Mouse (Mus musculus): Measurements from ENCODE around the gene Selenom.

Selenom gene

DNA sequence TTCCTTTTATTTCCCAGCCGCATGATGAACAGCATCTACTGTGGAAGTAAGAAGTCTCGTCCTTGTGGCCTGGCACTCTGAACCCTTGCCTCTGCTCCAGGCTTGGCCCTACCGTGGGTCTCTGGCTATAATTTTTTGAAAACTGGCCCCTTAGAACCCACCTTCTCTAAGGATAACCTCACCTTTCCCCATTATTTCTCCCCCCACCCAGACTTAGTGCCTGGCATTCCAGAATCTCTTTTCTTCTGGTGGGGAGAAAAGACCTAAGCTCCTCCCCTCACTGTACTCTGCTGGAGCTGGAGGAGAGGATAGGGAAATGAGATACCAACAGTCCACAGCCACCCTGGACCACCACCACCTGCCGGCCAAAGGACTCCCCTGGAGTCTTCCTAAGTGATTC is 732 bp downstream of the Selenom start:
- no peak for DNase-seq

DNA sequence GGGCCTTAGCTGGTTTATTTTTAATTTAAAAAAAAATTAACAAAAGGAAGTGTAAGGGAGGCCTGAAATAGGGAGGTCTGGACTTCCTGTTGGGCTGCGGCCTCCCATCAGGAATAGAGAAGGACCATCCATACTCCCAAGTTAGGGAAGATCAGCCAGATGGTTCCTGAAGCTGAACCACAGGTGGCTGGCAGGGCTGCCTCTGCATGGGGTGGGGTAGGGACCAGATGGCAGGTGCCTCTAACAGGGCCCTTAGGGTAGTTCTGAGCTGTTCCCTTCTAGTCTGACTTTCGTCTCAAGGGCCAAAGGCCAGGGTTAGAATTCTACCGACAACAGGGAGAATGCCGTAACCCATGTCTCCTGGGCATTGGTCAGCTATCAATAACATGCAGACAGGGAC is 1.2 kb downstream of the Selenom start:
- peak; percentile 93 for DNase-seq

DNA sequence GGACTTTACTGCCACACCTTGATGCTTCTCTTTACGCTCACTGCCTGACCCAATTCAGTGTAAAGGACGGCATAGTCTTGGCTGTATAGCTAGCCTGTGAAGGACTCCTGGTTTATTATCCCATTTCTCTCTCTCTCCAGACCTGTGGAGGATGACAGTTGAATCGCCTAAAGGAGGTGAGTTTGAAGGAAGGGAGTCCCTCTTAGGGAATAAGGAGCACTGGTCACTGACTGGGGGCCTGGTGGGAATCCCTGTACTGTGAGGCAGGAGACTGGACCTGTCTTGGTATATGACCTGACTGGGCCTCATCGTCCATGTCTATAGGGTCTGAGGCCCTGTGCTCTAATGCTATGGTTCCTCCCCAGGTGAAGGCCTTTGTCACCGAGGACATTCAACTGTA is 1.6 kb downstream of the Selenom start:
- no peak for DNase-seq

DNA sequence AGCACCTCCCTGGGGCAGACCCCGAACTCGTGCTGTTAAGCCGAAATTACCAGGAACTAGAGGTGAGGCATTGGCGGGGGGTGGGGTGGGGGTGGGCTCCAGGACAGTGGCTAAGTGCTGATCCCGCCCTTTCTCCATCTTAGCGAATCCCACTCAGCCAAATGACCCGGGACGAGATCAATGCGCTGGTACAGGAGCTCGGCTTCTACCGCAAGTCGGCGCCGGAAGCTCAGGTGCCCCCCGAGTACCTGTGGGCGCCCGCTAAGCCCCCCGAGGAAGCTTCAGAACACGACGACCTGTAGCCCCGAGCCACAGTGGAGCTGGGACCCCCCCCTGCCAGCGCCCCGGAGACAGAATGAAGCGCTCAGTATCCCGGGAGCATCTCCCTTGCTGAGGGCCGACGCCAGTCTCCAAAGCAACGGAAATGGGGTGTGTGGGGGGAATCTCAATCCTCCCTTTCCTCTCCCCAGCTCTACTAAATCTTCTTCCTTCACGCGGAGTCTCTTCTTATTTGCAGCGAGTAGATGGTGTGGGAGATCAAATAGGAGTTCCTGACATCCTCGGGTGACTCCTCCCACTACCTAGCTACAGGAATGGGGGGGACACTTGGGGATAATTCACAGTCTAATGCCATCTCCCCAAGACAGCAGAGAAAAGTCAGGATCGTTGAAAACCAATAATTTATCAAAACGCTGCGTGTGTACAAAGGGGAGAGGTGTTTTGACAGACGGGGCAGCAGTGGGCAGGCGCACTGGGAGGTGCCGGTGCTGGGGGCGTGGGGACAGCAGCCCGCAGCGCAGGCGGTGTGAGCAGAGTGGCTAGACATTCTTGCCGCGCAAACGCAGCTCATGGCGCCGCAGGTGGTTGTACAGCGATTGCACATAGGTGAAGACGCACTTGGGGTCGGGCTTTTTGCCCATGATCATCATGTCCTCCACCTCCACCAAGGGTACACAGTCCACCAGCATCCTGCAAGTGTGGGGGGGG is 2.7 kb downstream of the Selenom start:
- peak; percentile 62 to 75 for DNase-seq

DNA sequence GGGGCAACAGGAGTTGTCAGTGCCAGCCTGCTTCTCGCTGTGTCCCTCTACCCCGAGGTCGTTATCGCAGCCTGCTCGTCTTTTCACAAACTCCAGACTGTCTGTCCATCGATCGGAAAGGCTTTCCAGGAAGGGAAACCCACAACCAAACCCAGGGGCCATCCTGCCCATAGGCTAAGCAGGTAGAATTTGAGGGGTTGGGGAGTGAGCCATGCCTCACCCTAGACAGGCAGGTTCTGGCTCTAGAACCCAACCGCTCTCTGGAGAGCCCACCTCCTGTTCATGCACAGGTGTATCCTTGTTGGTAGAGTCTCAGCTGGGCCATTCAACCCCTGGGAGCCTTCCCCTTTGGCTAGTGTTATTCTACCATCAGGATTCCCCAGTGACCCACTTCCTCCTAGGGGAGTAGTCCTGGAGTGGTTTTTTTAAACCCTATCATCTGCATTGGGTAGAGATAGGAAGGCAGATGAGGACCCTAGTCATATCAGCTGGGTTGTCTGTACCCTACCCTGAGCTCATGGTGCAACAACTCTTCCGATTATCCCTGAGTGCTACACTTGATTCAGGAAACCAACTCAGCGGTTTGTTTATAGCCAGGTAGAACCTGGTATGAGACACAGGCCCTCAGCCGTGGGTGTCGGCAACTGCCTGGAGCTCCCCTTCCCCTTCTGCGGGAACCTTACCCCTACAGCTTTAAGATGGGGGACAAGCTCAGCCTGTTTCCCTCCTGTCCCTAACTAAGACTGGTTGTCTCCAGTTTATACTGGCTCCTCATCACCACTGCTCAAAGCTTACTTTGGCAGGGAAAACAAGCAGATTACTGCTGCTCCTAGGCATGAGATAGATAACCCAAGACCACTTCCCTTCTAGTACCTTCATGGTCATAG is 3.6 kb downstream of the Selenom start:
- DNase-seq = peak in 1 of 2 experiments; percentile 44

DNA sequence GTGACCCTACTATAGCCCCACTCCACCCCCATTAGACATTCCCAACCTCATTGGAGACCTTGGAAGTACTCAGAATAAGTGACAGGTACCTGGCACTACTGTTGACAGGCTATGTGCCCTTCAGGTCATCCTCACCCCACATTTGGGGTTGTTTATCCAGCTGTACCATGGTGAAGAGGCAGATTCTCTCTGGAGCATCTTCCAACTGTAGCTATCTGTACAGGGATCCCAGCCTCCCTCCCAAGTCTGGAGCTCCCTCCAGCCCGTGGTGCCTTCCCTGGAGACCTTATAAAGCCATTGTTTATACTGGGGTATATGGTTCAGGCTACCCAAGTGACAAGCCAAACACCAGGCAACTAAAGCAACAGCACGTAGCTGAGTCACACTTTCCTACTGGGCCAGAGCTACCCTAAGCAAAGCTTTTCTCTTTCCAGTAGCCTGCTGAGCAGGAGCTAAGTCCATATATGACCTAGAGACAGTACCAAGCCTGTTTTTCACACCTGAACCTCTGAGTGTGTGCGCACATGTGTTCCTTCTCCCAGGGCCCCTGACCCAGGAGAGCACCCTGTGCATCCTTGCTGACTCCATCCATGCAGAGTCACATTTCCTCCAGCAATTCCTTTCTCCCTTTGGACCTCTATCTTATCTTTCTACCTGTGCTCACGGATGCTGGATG is 4.7 kb downstream of the Selenom start:
- peak; percentile 42 to 60 for DNase-seq

DNA sequence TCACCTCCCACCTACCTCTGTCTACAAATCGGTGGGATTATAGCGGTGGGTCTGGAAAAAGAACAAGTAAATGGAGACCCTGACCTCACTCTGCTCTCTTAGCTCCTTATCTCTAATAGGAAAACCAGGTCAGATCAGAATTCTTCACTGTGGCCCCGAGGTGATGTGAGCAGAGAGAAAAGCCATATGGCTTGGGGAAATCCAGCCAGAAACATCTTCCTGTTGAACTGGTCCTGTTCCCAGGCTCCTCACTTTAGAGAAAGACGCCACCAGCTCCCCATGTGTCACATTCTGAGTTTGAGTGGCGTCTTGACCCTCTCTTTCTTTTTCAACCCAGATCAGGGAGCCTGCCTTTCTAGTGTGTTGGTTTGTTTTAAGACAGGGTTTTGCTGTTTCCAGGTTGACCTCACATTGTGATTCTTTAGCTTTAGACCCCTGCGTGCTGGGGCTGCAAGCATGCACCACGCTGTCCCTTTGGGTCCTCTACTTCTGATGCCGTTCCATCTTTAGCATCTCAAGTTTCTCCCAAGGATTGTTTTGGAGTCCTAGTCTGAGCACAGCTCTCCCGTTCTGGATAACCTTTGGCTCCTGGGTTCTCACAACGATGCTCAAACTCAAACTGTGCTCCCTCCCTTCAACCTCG is 5.4 kb downstream of the Selenom start:
- DNase-seq = peak; percentile 69 to 70

DNA sequence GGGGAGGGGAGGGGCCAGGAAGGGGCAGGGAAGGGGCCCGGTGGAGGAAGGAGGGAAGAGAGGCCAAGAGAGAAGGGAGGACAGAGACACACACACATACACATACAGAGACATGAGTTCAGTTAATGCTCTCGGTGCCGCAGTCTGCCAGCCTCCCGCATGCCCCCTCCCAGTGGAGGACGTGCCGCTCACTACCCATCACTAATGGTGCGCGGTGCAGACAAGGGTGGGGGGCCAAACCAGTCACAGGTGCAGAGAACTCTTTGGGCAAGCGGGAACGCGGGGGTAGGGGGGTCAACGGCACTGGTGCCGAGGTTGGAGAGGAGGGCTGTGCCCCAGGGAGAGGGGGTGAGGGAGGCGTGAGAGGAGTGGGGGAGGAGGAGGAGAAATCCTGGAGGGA is 6.4 kb downstream of the Selenom start:
- DNase-seq = peak in 1 of 2 experiments; percentile 61

DNA sequence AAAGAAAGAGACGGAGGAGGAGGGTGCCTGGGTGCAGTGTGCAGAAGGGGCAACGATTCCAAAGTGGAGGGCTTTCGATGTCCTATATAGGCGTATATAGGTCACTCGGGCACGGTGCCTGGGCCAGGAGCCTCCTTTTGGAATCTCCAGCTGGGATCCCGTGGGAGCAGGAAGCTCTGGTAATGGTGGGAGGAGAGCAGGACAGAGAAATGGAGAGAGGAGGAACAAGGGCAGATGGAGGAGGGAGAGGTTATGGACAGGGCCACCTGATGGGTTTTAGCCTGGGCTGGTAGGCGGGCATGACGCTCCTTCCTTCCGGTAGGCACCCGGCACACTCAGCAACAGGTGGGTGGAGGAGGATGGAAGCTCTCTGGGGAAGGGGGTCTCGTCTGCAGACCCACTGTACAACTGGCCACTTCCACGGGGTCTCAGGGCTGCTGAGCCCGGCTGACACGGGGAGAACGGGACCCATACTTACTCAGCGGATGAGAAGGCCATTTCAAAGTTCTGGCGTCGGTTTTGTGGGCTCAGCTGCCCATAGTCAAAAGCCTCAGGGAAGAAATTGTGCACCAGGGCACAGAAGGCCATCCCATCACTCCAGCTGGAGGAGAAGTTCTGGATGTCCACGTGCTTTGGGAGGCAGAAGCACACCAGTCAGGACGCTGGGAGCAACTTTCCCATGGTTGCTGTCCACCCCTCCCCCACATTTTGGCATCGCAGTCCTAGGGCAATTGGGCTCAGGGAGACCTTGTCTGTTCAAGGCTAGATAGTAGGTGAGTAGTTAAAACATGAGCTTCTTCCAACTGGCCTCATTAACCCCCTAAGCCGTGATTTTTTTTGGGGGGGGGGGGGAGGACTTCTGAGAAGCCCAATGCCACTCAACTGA is 7.1 kb downstream of the Selenom start:
- DNase-seq = peak; percentile 56 to 66

DNA sequence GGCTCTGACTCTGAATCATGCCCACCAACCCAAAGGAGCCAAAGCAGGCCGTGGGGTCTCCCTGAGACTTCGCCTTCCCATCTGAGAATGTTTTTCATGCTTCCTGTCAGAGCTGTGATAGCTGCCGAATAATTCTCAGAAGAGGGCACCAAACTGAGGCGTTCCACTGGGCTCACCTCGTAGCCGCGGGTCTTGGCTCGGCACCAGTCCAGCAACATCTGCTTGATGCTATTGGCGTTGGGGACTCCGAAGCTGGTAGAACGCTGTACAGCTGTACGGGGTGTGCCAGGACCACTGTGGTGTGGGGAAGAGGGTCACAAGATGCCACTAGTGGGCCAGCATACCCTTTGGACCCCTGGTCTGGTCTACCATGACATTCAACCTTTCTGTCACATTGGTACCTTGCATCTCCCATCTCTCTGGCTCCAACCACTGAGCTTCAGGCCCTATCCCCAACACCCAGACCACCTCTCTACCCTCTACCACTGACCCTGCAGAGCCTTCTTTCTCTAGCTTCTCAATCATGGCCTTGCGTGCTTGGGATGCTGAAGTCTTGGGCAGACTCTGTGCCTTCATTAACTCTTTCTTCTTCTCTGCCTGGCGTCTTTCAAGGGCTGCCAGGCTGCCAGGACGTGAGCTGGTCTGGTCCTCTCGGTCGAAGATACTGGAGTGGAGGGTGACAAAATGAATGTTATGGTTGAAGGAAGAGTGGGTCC is 8.0 kb downstream of the Selenom start:
- DNase-seq = peak in 1 of 2 experiments; percentile 27

DNA sequence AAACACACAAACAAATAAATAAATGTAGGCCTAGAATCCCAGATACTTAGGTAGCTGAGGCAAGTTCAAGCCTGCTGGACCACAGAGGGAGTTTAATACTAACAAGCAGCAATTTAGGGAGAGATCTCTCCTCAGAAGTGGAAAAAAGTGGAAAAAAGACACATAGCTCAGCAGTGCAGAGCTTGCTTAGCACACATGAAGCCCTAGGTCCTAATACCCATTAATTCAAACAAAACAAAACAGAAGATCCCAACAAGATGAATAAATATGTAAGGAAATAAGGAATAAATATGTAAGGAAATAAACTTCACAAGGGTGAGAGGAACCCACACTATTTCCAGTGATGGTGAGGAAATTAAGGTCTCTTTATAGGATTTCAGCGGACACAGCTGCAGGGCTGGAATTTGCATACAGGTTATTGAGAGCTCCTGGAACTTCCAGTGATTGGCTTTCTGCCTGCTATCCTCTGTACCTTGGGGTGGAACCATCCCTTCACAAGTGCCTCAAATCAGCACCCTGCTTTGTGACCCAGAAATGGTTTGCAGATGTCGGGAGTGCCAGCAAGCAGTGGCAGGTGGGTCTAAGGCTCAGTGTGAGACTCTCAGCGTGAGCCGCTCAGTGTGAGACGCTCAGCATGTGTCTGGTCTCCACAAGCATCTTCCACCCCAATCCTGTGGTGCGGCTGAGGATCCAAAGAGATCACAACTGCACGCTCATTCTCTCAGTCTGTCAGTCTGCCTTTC is 9.5 kb downstream of the Selenom start:
- DNase-seq = peak in 1 of 2 experiments; percentile 4

DNA sequence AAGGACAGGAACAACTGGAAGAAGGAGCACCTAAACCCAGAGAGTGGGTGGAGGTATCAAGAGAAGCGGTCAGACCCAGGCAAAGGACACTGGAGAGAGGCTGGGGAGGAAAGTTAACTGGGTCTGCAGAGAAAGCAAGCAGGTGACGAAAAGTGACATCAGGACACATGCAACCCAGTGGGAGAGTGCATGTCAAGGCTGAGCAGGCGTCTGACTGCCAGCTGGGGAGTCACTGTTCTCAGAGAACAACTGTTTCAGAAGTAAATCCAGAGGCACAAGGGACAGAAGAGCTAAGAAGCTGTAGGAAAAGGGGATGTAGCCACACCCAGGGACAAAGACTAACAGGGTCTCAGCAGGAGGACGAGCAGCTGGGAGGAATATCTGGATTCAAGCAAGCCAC is 11.1 kb downstream of the Selenom start:
- no peak for DNase-seq

DNA sequence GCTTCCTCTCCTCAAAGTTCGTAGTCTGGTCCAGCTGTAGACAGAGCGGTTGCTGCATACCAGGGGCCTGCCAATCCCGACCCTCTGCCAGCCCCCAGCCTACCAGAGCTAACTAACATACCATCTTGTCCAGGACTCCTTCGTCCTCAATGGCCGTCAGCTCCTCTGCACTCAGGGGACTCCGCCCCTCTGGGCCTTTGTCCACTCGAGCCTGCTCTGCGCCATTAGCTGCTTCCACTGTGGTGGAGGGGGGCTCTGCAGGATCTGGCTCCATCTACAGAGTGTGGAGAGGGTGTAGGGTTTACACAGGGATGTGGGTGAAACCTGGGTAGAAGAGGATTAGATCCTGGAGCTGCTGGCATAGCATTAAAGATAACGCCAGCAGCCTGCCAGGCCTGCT is 11.7 kb downstream of the Selenom start:
- peak in 1 of 2 experiments; percentile 10 for DNase-seq

DNA sequence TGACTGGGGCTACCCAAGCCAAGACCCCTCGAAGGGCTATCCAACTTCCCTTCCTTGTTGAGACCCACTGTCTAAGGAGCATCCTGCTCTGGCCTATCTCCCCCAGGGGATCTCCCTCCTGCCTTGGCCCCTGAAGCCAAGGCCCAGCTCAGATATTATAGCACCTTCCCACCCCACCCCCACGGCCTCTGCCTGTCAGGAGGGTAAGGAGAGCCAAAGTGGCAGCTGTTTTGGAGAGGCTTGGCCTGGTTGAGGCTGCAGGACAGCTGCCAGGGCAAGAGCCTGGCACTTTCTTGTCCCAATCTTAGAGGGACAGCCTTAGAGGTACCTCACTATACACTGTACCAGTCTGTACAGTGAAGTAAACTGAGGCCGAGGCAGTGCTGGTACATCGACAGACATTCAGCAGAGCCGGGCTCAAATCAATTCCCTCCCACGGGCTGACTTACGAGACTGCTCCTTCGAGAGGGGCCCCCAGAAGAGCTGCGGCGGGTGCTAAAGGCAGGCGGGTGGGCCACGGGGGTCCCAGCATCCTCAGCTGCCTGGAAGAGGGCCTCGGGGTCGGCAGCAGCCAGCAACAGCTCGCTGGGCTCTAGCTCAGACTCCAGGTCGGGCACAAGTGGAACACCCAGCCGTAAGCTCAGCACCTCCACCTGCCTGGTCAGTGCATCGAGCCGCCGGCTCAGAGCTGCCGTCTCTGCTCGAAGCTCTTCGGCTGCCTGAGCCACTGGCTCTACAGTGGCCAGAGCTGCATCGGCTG is 12.7 kb downstream of the Selenom start:
- peak; percentile 17 to 34 for DNase-seq

DNA sequence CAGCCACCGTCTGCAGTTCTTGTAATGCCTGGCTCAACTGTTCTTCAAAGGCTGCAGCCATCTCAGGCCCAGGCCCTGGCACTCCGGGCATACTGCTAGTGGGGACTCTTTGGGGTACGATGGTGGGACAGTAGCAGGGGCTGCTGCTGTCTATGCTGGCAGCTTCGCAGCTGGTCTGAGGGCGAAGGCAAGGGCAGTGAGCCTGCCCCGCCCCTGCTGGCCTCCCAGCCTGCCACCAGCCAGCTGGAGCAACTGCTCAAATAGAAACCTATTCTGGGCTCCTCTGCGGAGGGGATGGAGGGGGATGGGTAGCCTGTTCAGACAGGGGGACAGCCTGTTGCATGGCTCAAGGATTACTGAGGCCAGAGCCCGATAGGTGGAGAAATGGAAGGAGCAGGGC is 13.3 kb downstream of the Selenom start:
- DNase-seq = peak; percentile 24 to 33

DNA sequence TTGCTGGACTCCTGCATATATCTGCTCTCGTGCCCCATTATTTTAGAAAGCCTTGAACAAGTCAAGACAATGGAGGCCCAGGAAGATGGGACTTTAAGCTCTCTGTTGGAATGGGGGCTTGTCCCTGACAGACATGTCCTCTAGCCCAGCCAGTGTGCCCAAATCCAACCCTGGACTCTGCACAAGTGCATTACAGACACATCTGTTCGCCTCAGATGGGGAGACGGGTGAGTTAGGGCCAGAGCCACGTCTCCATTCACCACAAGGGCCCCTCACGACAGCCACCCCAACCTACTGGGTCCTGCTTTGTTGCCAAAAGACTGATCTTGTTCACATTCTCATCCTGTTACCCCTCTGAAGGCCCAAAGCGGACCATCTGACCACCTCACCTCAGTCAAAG is 13.7 kb downstream of the Selenom start:
- DNase-seq = peak in 1 of 2 experiments; percentile 21

DNA sequence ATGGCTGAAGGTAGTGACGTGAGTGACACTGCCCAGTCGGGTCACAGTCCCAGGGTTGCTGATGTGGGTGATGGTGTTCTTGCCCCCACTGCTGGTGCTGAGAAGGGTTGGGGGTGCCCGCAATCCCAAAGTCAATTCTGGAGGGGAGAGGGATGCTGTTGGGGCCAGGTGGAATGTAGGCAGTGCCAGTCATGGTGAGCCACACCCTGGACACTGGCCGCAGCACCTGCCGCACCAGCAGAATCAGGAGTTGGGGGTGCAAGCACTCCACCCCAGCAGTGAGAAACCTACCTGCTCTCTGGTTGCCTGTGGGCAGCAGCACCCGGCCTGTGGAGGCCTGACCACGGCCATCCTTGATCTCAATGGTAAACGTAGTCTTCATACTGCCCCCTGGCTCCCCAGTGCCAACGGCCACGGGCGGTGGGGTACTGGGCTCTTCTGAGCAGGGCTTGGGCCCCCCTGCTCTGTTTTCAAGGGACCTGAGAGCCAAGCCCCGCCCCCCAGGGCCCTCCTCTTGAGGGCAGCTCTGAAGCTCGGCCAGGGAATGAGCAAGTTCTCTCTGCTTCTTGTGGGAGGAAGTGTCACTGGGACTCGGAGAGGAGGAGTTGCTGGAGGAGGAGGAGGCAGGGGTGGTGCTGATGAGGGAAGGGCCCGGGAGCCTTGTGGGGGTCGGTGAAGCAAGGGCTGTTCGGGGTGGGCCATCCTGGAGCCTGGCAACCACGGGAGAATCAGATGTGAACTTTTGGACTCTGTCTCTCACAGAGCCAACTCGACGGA is 15.2 kb downstream of the Selenom start:
- DNase-seq = peak in 1 of 2 experiments; percentile 24

DNA sequence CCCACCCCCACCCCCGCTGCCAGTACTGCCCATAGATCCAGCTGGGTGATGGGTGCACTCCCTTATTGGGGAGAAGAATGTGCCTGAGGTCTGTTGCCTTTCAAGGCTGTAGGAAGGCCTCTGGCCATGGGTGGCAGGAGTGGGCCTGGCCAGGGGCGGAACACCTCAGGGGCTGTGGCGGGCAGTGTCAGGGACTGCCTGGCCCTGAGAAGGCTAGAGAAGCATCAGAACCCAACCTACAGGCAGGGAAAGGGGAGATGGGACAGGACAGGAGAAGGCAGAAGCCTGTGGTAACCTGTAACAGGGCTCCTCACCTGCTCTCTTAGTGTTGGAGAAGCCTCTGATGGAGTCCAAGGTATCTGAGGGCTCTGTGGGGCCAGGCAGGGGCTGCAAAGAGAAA is 16.2 kb downstream of the Selenom start:
- DNase-seq = no peak
